Comparison of ENCODE assay signal across 33 mouse cellular contexts in genomic region chr1:38250246-38250645, GRCm38 (mm10).
"Had no signal": no experiment of that assay in that cellular context is flagged by ENCODE, and none has a peak within 500 bp of the region (broad histone marks: within the 10 kb centered on the region; RNA-seq: fewer than 3 reads in every experiment).

No protein-coding gene starts in this region.

- H3K27me3 ChIP-seq: limb, embryonic 12.5 days; limb, embryonic 13.5 days; limb, embryonic 15.5 days; liver, embryonic 12.5 days; liver, embryonic 13.5 days; liver, embryonic 15.5 days; lung, embryonic 15.5 days; midbrain, embryonic 12.5 days; midbrain, embryonic 13.5 days; midbrain, embryonic 15.5 days; neural tube, embryonic 12.5 days; neural tube, embryonic 13.5 days had no signal

- H3K4me2 ChIP-seq: limb, embryonic 12.5 days; limb, embryonic 13.5 days; limb, embryonic 15.5 days; liver, embryonic 11.5 days; liver, embryonic 12.5 days; liver, embryonic 13.5 days; liver, embryonic 15.5 days; lung, embryonic 14.5 days; lung, embryonic 15.5 days; midbrain, embryonic 11.5 days; midbrain, embryonic 12.5 days; midbrain, embryonic 13.5 days; midbrain, embryonic 15.5 days; neural tube, embryonic 12.5 days; neural tube, embryonic 13.5 days had no signal

- H3K36me3 ChIP-seq: limb, embryonic 15.5 days; liver, embryonic 12.5 days; liver, embryonic 13.5 days; liver, embryonic 15.5 days; lung, embryonic 15.5 days; midbrain, embryonic 10.5 days; midbrain, embryonic 12.5 days; midbrain, embryonic 13.5 days; midbrain, embryonic 15.5 days; neural tube, embryonic 12.5 days; neural tube, embryonic 13.5 days had no signal

- H3K9ac ChIP-seq: limb, embryonic 12.5 days; limb, embryonic 13.5 days; limb, embryonic 15.5 days; liver, embryonic 12.5 days; liver, embryonic 13.5 days; liver, embryonic 14.5 days; liver, embryonic 15.5 days; liver, postnatal 0 days; lung, embryonic 14.5 days; lung, embryonic 15.5 days; midbrain, embryonic 12.5 days; midbrain, embryonic 13.5 days; midbrain, embryonic 15.5 days; neural tube, embryonic 12.5 days; neural tube, embryonic 13.5 days had no signal

- H3K9me3 ChIP-seq: limb, embryonic 10.5 days; limb, embryonic 12.5 days; limb, embryonic 13.5 days; limb, embryonic 15.5 days; liver, embryonic 12.5 days; liver, embryonic 13.5 days; liver, embryonic 15.5 days; lung, embryonic 15.5 days; megakaryocyte, embryonic 14.5 days; midbrain, embryonic 10.5 days; midbrain, embryonic 12.5 days; midbrain, embryonic 13.5 days; midbrain, embryonic 15.5 days; neural tube, embryonic 12.5 days; neural tube, embryonic 13.5 days had no signal

- H3K4me3 ChIP-seq: limb, embryonic 10.5 days; limb, embryonic 12.5 days; limb, embryonic 13.5 days; limb, embryonic 15.5 days; liver, embryonic 12.5 days; liver, embryonic 13.5 days; liver, embryonic 15.5 days; lung, embryonic 15.5 days; midbrain, embryonic 10.5 days; midbrain, embryonic 12.5 days; midbrain, embryonic 13.5 days; midbrain, embryonic 15.5 days; myocyte; neural tube, embryonic 12.5 days; neural tube, embryonic 13.5 days had no signal

- ATAC-seq: liver, embryonic 12.5 days; liver, postnatal 0 days; lung, postnatal 0 days; midbrain, embryonic 13.5 days; midbrain, embryonic 15.5 days; midbrain, embryonic 16.5 days had no signal

- DNase-seq: left cerebral cortex, postnatal 4 days; liver; liver, embryonic 13.5 days; liver, postnatal 0 days; lung, adult 18-20 months; lung, adult 2 months; lung, embryonic 14.5 days; lung, postnatal 10 days; lung, postnatal 14 days; lung, postnatal 36 days; lung, postnatal 4 days; midbrain, embryonic 14.5 days had no signal

- H3K27ac ChIP-seq: limb, embryonic 10.5 days; limb, embryonic 12.5 days; limb, embryonic 13.5 days; limb, embryonic 15.5 days; liver, embryonic 12.5 days; liver, embryonic 13.5 days; liver, embryonic 14.5 days; liver, embryonic 15.5 days; lung, embryonic 15.5 days; macrophage; midbrain, embryonic 10.5 days; midbrain, embryonic 12.5 days; midbrain, embryonic 13.5 days; midbrain, embryonic 15.5 days; neural tube, embryonic 12.5 days; neural tube, embryonic 13.5 days had no signal

- H3K4me1 ChIP-seq: liver, embryonic 12.5 days; liver, embryonic 13.5 days; liver, embryonic 15.5 days; midbrain, embryonic 10.5 days; midbrain, embryonic 12.5 days had no signal
